Mouse (Mus musculus) left cerebral cortex, postnatal 10 days (tissue): ENCODE measurements at regions not wholly inside any gene's neighbourhood (a gene's known extent, or its start where the extent isn't known, plus 50 kb on each side); places are given as distances from the start of the nearest gene placed in this dataset.

Experiments used
- DNase-seq, 2 experiments: peaks; one replicate each; pipeline ENCODE4 v3.0.0; 2021 to 2022; ENCODE audit warnings: low spot score in 2 of 2, mixed read lengths in 1 of 2; ENCODE audit errors: extremely low spot score in 1 of 2
- intact Hi-C: fragments of 180-260 bp; cut with DNase I; formaldehyde crosslinking; loops from one replicate; pipeline ENCODE4 v1.15.1; 2025

DNA sequence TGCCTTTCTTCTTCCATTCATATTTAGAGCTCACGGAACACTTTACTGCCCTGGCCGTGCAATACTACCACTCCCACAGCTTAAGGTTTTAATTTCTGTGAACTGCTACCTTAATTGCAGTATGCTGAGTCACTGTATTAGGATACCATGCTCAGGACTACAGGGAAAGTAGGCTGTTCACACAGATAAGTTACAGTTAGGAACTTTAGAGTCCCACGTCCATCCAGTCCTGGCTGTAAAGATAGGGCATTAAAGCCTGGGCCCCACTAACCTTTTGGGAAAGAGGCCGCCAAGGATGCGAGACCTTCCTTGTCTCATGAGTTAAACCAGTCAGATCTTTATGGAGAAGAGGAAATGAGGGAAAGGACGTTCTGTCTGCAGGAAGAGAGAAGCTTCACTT lies 574.6 kb downstream of the Stpg2 start:
- intact Hi-C loops: no loop called here
- DNase-seq: no peak

GRCm38 (mm10) chr3:139783406-139783805 lies 577.9 kb downstream of the Stpg2 start:
- DNase-seq: no peak
- intact Hi-C loops: no loop called here

GRCm38 (mm10) chr3:139786510-139786909 lies 581.0 kb downstream of the Stpg2 start:
- DNase-seq: no peak
- intact Hi-C loops: no loop called here

DNA sequence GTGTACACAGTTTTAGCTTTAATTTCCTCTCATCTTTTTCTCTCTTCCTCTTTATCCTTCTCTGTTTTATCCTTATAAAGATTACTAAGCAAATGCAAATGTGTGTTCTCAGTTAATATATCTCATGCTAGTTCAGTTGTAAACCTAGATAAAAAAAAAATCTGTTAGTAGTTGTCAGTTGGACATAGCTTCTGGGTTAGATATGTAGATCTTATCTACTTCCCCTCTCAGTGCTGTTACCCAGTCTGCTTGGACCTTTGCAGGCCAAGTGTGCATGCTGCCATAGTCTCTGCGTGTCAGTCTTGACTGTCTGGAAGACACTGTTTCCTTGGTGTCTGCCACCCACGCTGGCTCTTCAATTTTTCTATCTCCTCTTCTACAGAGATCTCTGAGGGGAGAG lies 583.4 kb downstream of the Stpg2 start:
- DNase-seq: no peak
- intact Hi-C loops: no loop called here

DNA sequence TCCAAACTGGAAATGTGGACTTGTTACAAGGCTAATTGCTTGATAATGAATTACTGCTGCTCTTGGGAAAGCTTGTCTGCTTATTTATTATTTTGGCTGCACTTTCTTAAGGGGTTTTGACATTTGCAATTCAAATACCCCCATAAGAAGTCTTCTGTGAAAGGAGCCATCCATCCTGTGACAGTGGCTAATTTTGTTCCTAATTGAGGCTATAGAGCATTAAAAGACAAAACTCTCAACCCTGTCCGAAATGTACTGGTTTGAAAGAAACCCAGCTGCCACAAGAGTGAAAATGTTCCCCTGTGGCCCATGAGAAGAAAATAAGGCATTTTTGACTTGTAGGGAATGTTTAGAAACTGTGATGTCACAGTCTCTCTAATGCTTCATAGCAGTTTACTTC lies 591.2 kb downstream of the Stpg2 start:
- DNase-seq: no peak
- intact Hi-C loops: no loop called here

- intact Hi-C loops: no loop called here
- no peak for DNase-seq
Observed at GRCm38 (mm10) chr3:139799059-139799458, 593.6 kb downstream of the Stpg2 start.

GRCm38 (mm10) chr3:139802716-139803710 lies 597.5 kb downstream of the Stpg2 start:
- DNase-seq: no peak

DNA sequence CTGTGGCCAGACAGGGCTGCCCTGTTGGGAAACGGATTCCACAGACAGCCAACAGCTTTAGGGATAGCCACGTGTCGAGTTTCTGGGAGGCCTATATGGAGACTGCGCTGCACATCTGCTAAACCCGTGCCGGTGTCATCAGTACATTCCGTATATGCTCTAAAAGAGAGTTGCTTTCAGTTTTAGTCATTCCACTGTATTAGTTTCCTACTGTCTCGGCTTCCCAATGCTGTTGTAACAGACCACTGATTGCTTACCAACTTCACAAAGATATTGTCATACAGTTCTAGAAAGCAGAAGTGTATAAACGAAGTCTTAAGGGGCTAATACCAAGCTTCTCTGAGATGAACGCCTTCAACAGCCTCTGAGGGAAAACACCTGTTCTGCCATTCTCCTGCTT lies 622.5 kb downstream of the Stpg2 start:
- no peak for DNase-seq
- intact Hi-C loops: no loop called here

More at GRCm38 (mm10) chr3:139802716-139803710, 597.5 kb downstream of the Stpg2 start:
- intact Hi-C loops: no loop called here

- intact Hi-C loops: no loop called here
- DNase-seq: no peak
Observed at GRCm38 (mm10) chr3:139828581-139828980, 623.1 kb downstream of the Stpg2 start.

DNA sequence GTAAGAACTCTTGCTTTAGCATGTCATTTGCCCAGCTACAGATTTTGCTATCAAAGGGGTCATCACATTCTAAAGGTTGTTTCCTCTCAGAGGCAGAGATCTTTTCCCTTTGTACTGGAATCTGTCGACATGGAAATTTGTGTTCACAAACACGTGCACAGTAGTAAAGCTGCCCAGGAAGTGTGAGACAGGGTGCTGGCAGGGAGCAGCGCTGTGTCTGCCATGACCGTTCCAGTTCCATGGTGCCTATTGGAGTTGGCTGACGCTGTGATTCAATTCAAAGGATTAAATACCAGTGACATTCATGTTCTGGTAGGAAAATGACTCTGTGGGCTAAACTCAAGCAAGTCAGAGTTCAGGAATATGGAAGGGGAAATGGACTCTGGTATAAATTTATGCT lies 627.1 kb downstream of the Stpg2 start:
- no peak for DNase-seq
- intact Hi-C loops: no loop called here

GRCm38 (mm10) chr3:139842015-139842414 lies 636.5 kb downstream of the Stpg2 start:
- intact Hi-C loops: no loop called here
- no peak for DNase-seq

GRCm38 (mm10) chr3:139842988-139843605 lies 637.6 kb downstream of the Stpg2 start:
- DNase-seq: peak in 1 of 2 experiments; percentile 26
- intact Hi-C loops: no loop called here

DNA sequence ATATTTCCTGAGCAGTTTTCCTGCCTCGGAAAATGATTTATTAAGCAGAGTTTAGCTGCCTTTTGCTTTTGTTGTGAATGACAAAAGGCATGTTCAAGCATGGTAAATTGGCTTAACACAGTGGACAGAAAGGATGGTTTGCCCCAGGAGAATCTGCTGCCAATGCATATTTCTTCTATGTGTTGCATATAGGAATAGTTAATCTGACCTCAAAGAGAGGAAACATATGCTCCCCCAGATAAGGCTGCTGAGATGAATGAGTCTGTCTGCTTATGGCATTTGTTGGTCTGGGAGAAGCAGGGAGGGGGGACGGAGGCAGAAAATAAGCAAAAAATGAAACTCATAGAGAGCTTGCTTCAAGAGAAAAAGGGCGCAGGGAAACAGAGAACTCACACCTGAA lies 638.9 kb downstream of the Stpg2 start:
- intact Hi-C loops: no loop called here
- no peak for DNase-seq

DNA sequence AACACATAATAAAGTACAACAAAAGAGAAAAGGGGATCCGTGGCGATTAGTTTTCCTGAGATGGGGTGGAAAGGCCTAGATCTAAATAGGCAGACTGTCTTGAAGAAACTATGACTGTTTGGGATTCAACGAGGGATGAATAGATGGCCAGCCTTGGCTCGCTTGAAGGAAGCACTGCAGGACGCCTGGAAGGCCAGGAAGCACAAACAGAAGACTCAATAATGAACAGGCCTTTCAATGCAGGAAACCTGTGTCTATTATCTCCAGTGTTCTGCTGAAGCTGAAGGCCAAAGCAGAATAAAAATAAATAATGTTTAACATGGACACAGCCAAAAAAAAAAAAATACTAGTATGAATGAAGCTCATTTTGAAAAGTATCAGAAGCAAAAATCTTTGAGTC lies 642.3 kb downstream of the Stpg2 start:
- intact Hi-C loops: no loop called here
- DNase-seq: no peak

DNA sequence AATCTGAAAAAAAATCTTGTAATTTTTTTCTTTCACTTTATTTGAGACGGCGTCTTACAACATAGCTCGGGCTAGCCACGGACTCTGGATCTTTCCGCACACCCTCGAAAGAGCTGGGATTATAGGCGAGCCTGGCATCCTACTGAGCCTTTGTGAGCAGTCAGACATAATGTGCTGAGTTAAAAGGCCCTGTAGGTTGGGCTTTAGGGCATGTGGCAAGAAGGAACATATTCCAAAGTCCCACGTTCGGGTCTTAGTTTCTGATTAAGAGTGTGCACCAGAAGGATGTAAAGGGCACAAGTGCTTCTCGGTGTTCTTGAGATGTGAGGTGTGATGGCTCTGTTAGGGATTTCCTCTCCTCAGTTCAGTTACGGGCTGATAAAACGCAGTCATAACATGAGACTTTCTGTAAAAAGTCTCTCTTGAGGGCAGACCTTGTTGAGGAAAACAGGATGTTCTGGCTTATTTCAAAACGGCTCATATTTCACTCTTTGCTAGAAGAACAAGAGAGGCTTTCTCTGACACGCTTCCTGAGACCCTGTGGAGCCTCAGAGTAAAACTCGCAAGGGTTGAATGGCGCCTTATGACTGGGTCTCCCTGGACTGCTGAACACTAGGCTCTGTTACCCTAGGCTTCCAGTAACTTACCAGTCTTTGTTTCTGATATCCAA lies 654.6 kb downstream of the Stpg2 start:
- no peak for DNase-seq
- intact Hi-C loops: no loop called here

GRCm38 (mm10) chr3:139860831-139861371 lies 655.4 kb downstream of the Stpg2 start:
- intact Hi-C loops: no loop called here

GRCm38 (mm10) chr3:139866329-139866728 lies 660.8 kb downstream of the Stpg2 start:
- intact Hi-C loops: no loop called here
- no peak for DNase-seq

More at GRCm38 (mm10) chr3:139860831-139861371, 655.4 kb downstream of the Stpg2 start:
- DNase-seq: no peak

DNA sequence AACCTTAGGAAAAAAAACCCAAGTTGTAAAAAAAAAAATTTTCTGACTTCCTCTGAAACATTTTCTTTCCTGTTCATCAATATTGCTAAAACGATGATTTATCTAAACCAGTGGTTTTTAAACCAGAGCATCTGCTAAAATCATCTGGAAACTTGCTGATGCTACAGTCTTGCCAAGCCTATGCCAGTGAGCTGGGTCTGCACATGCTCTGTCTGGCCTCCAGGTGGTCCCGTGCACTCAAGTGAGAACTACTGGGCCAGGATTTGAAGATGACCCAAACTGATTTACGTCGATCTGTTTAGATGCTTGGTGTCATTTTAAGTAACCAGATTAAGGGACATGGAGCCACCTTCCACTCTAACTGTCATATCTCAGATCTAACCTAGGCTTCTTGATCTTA lies 661.5 kb downstream of the Stpg2 start:
- DNase-seq: no peak
- intact Hi-C loops: no loop called here

DNA sequence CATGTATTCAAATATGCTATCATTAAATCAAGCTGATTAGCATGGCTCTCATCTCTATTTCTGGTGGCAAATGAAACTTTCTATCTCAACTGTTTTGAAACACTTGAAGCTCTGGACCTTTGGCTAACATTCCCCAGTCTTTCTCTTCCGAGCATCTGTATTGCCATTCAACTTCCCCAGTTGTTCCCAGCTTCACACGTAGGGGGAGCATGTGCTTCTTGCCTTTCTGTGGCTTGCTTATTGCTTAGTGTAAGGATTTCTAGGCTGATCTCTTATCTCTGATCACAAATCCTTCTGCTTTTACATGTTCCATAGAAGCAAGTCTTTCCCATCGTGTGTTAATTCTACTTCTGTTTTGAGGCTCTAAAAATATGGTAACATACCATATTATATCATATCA lies 662.0 kb downstream of the Stpg2 start:
- DNase-seq: no peak
- intact Hi-C loops: no loop called here
